In genomic region chr5:74250947-74251346, GRCm38 (mm10) we compare ENCODE assay signal across 17 mouse cellular contexts. TPM values are rescaled to one million over a fixed set of nuclear protein-coding genes. Genes with fewer than 3 reads are reported as not detected.
DNase-seq lines count a peak whose midpoint lies in the region; ATAC-seq lines count a peak whose summit lies in the region.
"Had no signal": no experiment of that assay in that cellular context is flagged by ENCODE, and none has a peak within 500 bp of the region (broad histone marks: within the 10 kb centered on the region; RNA-seq: fewer than 3 reads in every experiment).

No protein-coding gene starts in this region.

- peak; percentile 25 for DNase-seq in kidney, postnatal 14 days
- no peak for DNase-seq in kidney, adult 11 months
- peak; percentile 18 for DNase-seq in urinary bladder, postnatal 14 days (ENCODE audit: low spot score)
- no peak for DNase-seq in urinary bladder, postnatal 25 days (ENCODE audit: low spot score)
- DNase-seq in adrenal gland, adult 8-10 months: no peak
- DNase-seq in thymus, postnatal 10 days (ENCODE audit: low spot score in 2 of 2): no peak
- DNase-seq: adrenal gland, postnatal 25 days; cerebellum, postnatal 25 days; kidney, adult 18-20 months; lung, postnatal 36 days; right cerebral cortex, adult 18-20 months; thymus, postnatal 4 days had no signal

- H3K4me3 ChIP-seq in limb, embryonic 13.5 days: no peak overlapping the region
- H3K4me3 ChIP-seq: heart, embryonic 15.5 days; liver, embryonic 15.5 days; midbrain, embryonic 13.5 days; myocyte had no signal

- H3K36me3 ChIP-seq in limb, embryonic 13.5 days: no peaks in the 10 kb centered on the region
- H3K36me3 ChIP-seq: heart, embryonic 15.5 days; liver, embryonic 15.5 days; midbrain, embryonic 13.5 days had no signal

- ATAC-seq in limb, embryonic 13.5 days (ENCODE audit: low FRiP score, low read depth): no peak
- ATAC-seq: midbrain, embryonic 13.5 days had no signal

- H3K4me2 ChIP-seq in limb, embryonic 13.5 days (replicated peaks): no peak overlapping the region
- H3K4me2 ChIP-seq: heart, embryonic 15.5 days; liver, embryonic 15.5 days; midbrain, embryonic 13.5 days had no signal

- no peaks in the 10 kb centered on the region for H3K27me3 ChIP-seq in limb, embryonic 13.5 days
- H3K27me3 ChIP-seq: heart, embryonic 15.5 days; liver, embryonic 15.5 days; midbrain, embryonic 13.5 days had no signal

- H3K4me1 ChIP-seq in limb, embryonic 13.5 days: peaks cover 57% of the 10 kb centered on the region

- peak overlapping the region; percentile 53 for H3K9ac ChIP-seq in limb, embryonic 13.5 days
- H3K9ac ChIP-seq: heart, embryonic 15.5 days; liver, embryonic 15.5 days; midbrain, embryonic 13.5 days had no signal

- WGBS in limb, embryonic 13.5 days: 69% methylated on average over 2 of the region's 2 CpGs

- no peaks in the 10 kb centered on the region for H3K9me3 ChIP-seq in limb, embryonic 13.5 days
- H3K9me3 ChIP-seq: heart, embryonic 15.5 days; liver, embryonic 15.5 days; midbrain, embryonic 13.5 days had no signal

- peak overlapping the region; percentile 44; the same call in 1 of the 2 replicates for H3K27ac ChIP-seq in limb, embryonic 13.5 days
- H3K27ac ChIP-seq: liver, embryonic 15.5 days; midbrain, embryonic 13.5 days had no signal

RNA-seq across cellular contexts. Expression of gene Rasl11b, which starts 55.9 kb away (rescaled TPM):
- 147 and 149 TPM in 2 replicates for polyA plus RNA-seq in limb, embryonic 13.5 days (2015; fragmentation: Nextera tagmentation; extraction: Ambion mirVana)
- 10 to 100 TPM; 21.0 to 26.2 (median 23.7) TPM for total RNA-seq in adrenal gland, adult 8-10 months (2022)

Comparison
In these comparisons a context has a peak if more than half of its experiments do, and no peak if none do; other contexts are left out.
1. DNase-seq: peak in kidney, postnatal 14 days (single experiment) and urinary bladder, postnatal 14 days (single experiment); none in kidney, adult 11 months (single experiment), urinary bladder, postnatal 25 days (single experiment), adrenal gland, adult 8-10 months (single experiment) and thymus, postnatal 10 days (0 of 2).